Mouse (Mus musculus) right cerebral cortex, adult 18-20 months (tissue): Measurements from ENCODE around the gene Mbnl1.

Experiments used
- DNase-seq: peaks from one replicate; pipeline ENCODE4 v3.0.0; 2022; ENCODE audit warnings: mixed read lengths

Gene Mbnl1

GRCm38 (mm10) chr3:60524127-60524526 is 51.5 kb downstream of the Mbnl1 start:
- DNase-seq: no peak

GRCm38 (mm10) chr3:60531286-60531685 is 58.7 kb downstream of the Mbnl1 start:
- DNase-seq: no peak

GRCm38 (mm10) chr3:60531826-60532225 is 59.2 kb downstream of the Mbnl1 start:
- DNase-seq: no peak

- DNase-seq: no peak
Observed at GRCm38 (mm10) chr3:60535224-60535623, 62.6 kb downstream of the Mbnl1 start.

- no peak for DNase-seq
Observed at GRCm38 (mm10) chr3:60537063-60537462, 64.4 kb downstream of the Mbnl1 start.

- no peak for DNase-seq
Observed at GRCm38 (mm10) chr3:60538214-60538971, 65.8 kb downstream of the Mbnl1 start.

- DNase-seq: no peak
Observed at GRCm38 (mm10) chr3:60541121-60541520, 68.5 kb downstream of the Mbnl1 start.

- no peak for DNase-seq
Observed at GRCm38 (mm10) chr3:60546196-60546595, 73.6 kb downstream of the Mbnl1 start.

- no peak for DNase-seq
Observed at GRCm38 (mm10) chr3:60546904-60547303, 74.3 kb downstream of the Mbnl1 start.

- no peak for DNase-seq
Observed at GRCm38 (mm10) chr3:60550492-60550891, 77.9 kb downstream of the Mbnl1 start.

- DNase-seq: no peak
Observed at GRCm38 (mm10) chr3:60551650-60552049, 79.0 kb downstream of the Mbnl1 start.

- DNase-seq: no peak
Observed at GRCm38 (mm10) chr3:60553011-60553410, 80.4 kb downstream of the Mbnl1 start.

- no peak for DNase-seq
Observed at GRCm38 (mm10) chr3:60556596-60556995, 84.0 kb downstream of the Mbnl1 start.

GRCm38 (mm10) chr3:60558252-60558862 is 85.7 kb downstream of the Mbnl1 start:
- no peak for DNase-seq

GRCm38 (mm10) chr3:60559762-60560161 is 87.1 kb downstream of the Mbnl1 start:
- DNase-seq: no peak

- DNase-seq: peak; percentile 67
Observed at GRCm38 (mm10) chr3:60563529-60564243, 91.1 kb downstream of the Mbnl1 start.

GRCm38 (mm10) chr3:60564244-60564643 is 91.6 kb downstream of the Mbnl1 start:
- no peak for DNase-seq

- no peak for DNase-seq
Observed at GRCm38 (mm10) chr3:60565204-60565603, 92.6 kb downstream of the Mbnl1 start.

GRCm38 (mm10) chr3:60565950-60566349 is 93.3 kb downstream of the Mbnl1 start:
- DNase-seq: no peak

GRCm38 (mm10) chr3:60568171-60568684 is 95.6 kb downstream of the Mbnl1 start:
- no peak for DNase-seq

- no peak for DNase-seq
Observed at GRCm38 (mm10) chr3:60568801-60569568, 96.4 kb downstream of the Mbnl1 start.

GRCm38 (mm10) chr3:60569781-60570180 is 97.2 kb downstream of the Mbnl1 start:
- no peak for DNase-seq

GRCm38 (mm10) chr3:60570491-60571022 is 97.9 kb downstream of the Mbnl1 start:
- DNase-seq: peak; percentile 60
